Mouse (Mus musculus) heart, embryonic 16.5 days (tissue): Measurements from ENCODE around the gene Etv6. TPM values are rescaled to one million over a fixed set of nuclear protein-coding genes. Genes with fewer than 3 reads are reported as not detected.
A peak's percentile ranks its signal among the peaks of the same experiment; 100 is the strongest.
"Not testable (repeated sequence)": the region's sequence is repeated elsewhere in the genome, so short reads cannot be mapped to it uniquely, and the experiment has no call there.

Experiments used
- ATAC-seq: fragments of 200-750 bp; cut with Nextera tagmentation; replicated peaks from 2 replicates; pipeline ENCODE4 v1.8.0; 2017; ENCODE audit warnings: moderate number of reproducible peaks; ENCODE audit not compliant: insufficient read depth, low FRiP score; ENCODE audit errors: extremely low read depth
- H3K27ac ChIP-seq: fragments of 300-500 bp; sonication (generic); 2 replicates; pipeline ENCODE4 v1.5.1; 2014; ENCODE audit warnings: mild to moderate bottlenecking, low read length, control low read depth, moderate library complexity
- H3K27me3 ChIP-seq: fragments of 300-500 bp; sonication (generic); 2 replicates; pipeline ENCODE4 v1.6.1; 2014; ENCODE audit warnings: low read length, mixed read lengths; ENCODE audit not compliant: control insufficient read depth, insufficient read depth
- H3K36me3 ChIP-seq: fragments of 300-500 bp; sonication (generic); 2 replicates; pipeline ENCODE4 v1.6.1; 2014; ENCODE audit not compliant: control insufficient read depth, insufficient read depth
- H3K4me1 ChIP-seq: fragments of 300-500 bp; sonication (generic); 2 replicates; pipeline ENCODE4 v1.6.1; 2014; ENCODE audit warnings: low read length, mixed read lengths; ENCODE audit not compliant: control insufficient read depth, insufficient read depth
- H3K4me2 ChIP-seq: fragments of 300-500 bp; sonication (generic); 2 replicates; pipeline ENCODE4 v1.6.1; 2014; ENCODE audit warnings: low read depth, mild to moderate bottlenecking, control low read depth, low read length
- H3K4me3 ChIP-seq: fragments of 300-500 bp; sonication (generic); 2 replicates; pipeline ENCODE4 v1.5.1; 2014; ENCODE audit warnings: mild to moderate bottlenecking, control low read depth, low read length
- H3K9ac ChIP-seq: fragments of 300-500 bp; sonication (generic); 2 replicates; pipeline ENCODE4 v1.6.1; 2014; ENCODE audit warnings: low read length, control low read depth
- H3K9me3 ChIP-seq: fragments of 300-500 bp; sonication (generic); replicated peaks from 2 replicates; pipeline ENCODE4 v1.6.1; 2016; ENCODE audit warnings: low read length; ENCODE audit not compliant: control insufficient read depth
- WGBS: fragments of 180-500 bp; shearing (Covaris S2); extraction: QIAGEN DNeasy Blood & Tissue Kit; methylation state at CpG from one replicate; pipeline ENCODE4 v1.1.7; 2014; 5-methylcytosine and 5-hydroxymethylcytosine counted together
- polyA plus RNA-seq: library from polyadenylated mRNA; unstranded; fragments of >200 nt; fragmentation: Nextera tagmentation; extraction: Ambion mirVana; gene quantifications from 2 replicates; pipeline ENCODE4 v1.2.1, GENCODE M21; 2015

Etv6 gene
- 10.5 and 12.3 TPM in 2 replicates for polyA plus RNA-seq

DNA sequence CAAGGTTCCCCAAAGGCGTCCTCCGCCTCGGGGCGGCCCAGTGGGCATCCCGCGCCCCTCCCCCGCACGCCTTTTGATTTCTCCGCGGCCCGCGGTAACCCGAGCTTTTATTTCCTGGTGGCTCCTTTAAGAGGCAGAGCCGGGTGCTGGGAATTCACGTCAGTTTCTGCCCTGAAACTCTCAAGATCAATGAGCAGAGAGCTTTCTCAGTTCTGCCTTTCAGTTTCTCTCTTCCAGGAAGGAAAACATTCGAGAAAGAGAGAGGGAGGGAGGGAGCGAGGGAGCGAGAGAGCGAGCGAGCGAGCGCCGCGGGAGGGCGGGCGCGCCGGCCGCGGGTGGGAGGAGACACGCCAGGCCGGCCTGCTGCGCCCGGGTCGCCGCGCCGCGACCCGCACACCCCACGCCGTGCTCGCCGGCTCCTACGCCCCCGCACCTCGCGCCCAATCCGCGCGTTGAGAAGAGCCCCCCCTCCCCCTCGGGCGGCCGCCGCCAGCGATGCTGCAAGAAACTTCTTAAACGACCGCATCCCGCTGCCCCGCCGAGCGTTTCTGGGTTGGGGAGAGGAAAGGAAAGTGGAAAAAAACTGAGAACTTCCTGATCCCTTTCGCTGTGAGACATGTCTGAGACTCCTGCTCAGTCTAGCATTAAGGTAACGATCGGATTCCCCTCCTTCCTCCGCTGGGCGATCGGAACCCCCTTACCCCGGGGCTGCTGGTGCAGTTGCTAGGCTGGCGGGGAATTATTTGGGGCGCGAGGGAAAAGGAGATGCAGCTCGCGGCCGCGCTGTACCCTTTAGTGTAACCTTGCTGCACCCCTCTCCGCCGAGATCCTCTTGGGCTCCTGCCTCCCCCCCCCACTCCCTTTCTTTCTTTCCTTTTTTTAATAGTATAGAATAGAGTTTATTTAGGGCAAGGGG is at the start of gene Etv6:
Gene Etv6, plus strand, starts transcription at position 211 of the 916 bp plus-strand sequence.
- under 1% methylated on average over 76 of the region's 78 CpGs for WGBS
- Histone ChIP-seq H3K36me3 (no peaks in the 10 kb centered on the region), H3K27me3 (no peaks in the 10 kb centered on the region), H3K4me2 (peak within 1 kb of the TSS; percentile 63), H3K9me3 (no peaks in the 10 kb centered on the region), H3K4me1 (peaks cover 34% of the 10 kb centered on the region), H3K9ac (peak within 1 kb of the TSS; percentile 96), H3K4me3 (peak within 1 kb of the TSS; percentile 77), H3K27ac (peak within 1 kb of the TSS; percentile 100)
- ATAC-seq, result peak; percentile 63

GRCm38 (mm10) chr6:133986161-133986560 is 49.3 kb upstream of the Etv6 start:
- WGBS, result 55% methylated on average over 2 of the region's 2 CpGs
- Histone ChIP-seq H3K27ac (no peak overlapping the region), H3K4me2 (no peak overlapping the region), H3K9me3 (no peaks in the 10 kb centered on the region), H3K4me1 (peaks cover 3% of the 10 kb centered on the region; the same call in 1 of the 2 replicates), H3K9ac (no peak overlapping the region), H3K27me3 (no peaks in the 10 kb centered on the region), H3K36me3 (no peaks in the 10 kb centered on the region), H3K4me3 (no peak overlapping the region)
- no peak for ATAC-seq

DNA sequence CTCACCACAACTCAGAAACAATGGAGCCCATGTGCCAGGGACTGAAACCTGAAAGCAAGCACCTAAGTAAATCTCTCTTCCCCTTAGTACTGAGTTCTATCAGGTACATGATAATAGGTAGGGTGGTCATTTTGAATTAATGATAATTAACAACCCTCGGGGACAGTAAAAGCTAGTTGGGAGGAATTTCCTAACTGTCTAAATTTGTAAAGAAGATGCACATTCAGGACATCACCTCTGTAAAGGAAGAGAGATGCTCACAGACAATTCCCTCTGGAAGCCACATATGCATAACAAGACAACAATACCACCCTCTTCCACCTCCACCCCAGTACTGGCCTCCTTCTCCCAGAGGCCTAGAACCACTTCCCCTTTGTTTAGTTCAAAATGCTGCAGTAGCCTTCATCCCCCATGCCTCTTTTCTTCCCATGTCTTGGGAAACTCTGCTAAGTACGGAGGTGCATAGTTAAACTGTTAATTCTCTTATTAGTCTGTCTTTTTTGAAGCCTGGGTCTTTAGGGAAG is 48.4 kb upstream of the Etv6 start:
- Histone ChIP-seq H3K4me3 (no peak overlapping the region), H3K4me2 (no peak overlapping the region), H3K36me3 (no peaks in the 10 kb centered on the region), H3K4me1 (peaks cover 3% of the 10 kb centered on the region; the same call in 1 of the 2 replicates), H3K9ac (no peak overlapping the region), H3K9me3 (no peaks in the 10 kb centered on the region), H3K27me3 (no peaks in the 10 kb centered on the region), H3K27ac (no peak overlapping the region)
- ATAC-seq, result no peak
- 79% methylated on average over 2 of the region's 2 CpGs for WGBS

DNA sequence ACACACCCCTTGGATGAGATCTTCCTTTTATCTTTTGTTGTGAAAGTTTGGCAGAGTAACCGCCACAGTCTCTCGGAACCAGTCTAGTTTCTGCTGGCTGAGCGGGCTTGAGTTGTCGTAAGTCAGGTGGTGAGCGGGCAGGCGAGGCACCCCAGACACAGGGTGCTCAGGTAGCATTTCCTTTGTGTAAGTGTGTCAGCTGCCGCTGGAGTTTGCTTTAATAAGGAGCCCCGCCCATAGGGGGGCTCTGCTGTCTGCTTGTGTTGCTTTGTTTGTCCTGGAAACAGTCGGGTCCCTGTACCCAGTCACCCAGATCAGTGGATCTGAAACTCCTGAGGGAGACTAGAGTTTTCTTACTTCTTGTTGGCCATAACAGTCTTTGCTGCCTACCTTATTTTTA is 47.5 kb upstream of the Etv6 start:
- Histone ChIP-seq H3K4me2 (no peak overlapping the region), H3K4me1 (peaks cover 3% of the 10 kb centered on the region; the same call in 1 of the 2 replicates), H3K9ac (no peak overlapping the region), H3K9me3 (no peaks in the 10 kb centered on the region), H3K36me3 (no peaks in the 10 kb centered on the region), H3K4me3 (no peak overlapping the region), H3K27me3 (no peaks in the 10 kb centered on the region), H3K27ac (no peak overlapping the region)
- 57% methylated on average over 9 of the region's 9 CpGs for WGBS
- no peak for ATAC-seq

GRCm38 (mm10) chr6:133997461-133997860 is 38.0 kb upstream of the Etv6 start:
- Histone ChIP-seq H3K27ac (no peak overlapping the region), H3K36me3 (no peaks in the 10 kb centered on the region)

DNA sequence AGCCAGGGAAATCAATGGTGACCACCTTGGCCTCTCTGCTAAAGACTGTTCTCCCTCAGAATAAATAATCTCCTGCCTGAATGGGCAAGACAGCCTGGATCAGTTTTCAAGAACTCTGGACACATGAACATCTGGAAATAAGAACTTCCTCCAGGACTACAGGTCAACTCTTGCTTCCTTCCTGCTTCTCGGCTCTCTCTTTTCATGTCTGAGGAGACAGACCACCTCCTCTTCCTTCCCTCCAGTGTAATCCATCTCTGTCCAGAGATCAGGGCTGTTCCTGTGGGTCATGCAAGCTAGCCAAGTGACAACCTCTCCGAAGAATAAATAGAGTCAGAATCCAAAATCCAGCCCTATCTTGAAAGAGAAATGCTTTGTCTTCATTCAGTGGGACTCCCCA is 37.6 kb upstream of the Etv6 start:
- Histone ChIP-seq H3K4me1 (no peaks in the 10 kb centered on the region), H3K4me2 (no peak overlapping the region), H3K9me3 (no peaks in the 10 kb centered on the region), H3K36me3 (no peaks in the 10 kb centered on the region), H3K27me3 (no peaks in the 10 kb centered on the region), H3K9ac (no peak overlapping the region), H3K27ac (no peak overlapping the region), H3K4me3 (no peak overlapping the region)
- WGBS, result 53% methylated on average over 2 of the region's 2 CpGs
- ATAC-seq, result no peak

More at GRCm38 (mm10) chr6:133997461-133997860, 38.0 kb upstream of the Etv6 start:
- Histone ChIP-seq H3K27me3 (no peaks in the 10 kb centered on the region), H3K9me3 (no peaks in the 10 kb centered on the region), H3K4me3 (no peak overlapping the region), H3K4me2 (no peak overlapping the region), H3K4me1 (no peaks in the 10 kb centered on the region), H3K9ac (no peak overlapping the region)
- 81% methylated on average over 2 of the region's 2 CpGs for WGBS
- no peak for ATAC-seq

DNA sequence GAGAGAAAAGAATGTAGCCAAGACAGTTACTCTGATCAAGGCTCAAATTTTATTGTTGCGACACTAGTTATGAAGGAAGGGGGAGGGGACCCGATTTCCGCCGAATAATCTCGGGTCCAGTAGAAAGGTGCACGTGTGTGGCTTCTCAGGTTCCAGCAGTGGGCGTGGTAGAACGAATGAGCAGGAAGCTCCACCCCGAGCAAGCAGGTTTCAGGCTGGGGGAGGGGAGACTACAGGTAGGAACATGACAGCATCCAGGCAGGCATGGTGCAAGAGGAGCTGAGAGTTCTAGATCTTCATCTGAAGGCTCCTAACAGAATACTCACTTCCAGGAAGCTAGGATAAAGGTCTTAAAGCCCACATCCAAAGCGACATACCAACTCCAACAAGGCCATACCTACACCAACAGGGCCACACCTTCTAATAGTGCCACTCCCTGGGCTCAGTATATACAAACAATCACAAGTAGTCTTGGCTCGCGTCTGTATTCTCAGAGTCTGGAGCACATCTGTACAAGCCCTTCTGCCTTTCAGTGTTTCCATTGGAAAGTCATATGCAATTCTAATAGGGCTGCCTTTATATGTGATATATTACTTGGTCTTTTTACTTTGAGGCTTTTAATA is 20.9 kb upstream of the Etv6 start:
- H3K27me3 ChIP-seq, result not testable (repeated sequence)

GRCm38 (mm10) chr6:134018807-134019206 is 16.7 kb upstream of the Etv6 start:
- WGBS, result 91% methylated on average over 1 of the region's 1 CpGs

More for the DNA sequence above, 20.9 kb upstream of the Etv6 start:
- H3K4me2 ChIP-seq, H3K9me3 ChIP-seq, ATAC-seq, H3K4me1 ChIP-seq, H3K27ac ChIP-seq, H3K4me3 ChIP-seq, H3K36me3 ChIP-seq, H3K9ac ChIP-seq: not testable (repeated sequence)
- WGBS, result 59% methylated on average over 4 of the region's 12 CpGs

DNA sequence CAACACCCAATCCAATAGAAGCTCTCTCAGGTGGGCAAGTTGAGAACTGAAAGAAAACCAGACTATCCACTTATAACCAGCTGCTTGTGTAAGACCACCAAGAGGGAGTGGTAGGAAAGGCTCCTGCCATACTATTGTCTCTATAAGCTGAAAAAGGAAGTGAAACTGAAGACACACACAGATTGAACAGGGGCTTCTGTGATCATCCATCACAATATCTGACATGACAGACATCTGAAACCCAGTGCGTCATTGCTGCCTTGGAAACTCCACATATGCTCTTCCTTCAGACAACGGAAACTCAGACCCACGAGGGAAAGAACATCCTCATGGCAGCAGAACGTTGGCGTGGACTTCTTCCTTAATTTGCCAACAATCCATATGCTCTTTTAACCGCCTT is 14.7 kb upstream of the Etv6 start:
- Histone ChIP-seq H3K4me2 (no peak overlapping the region), H3K9ac (no peak overlapping the region), H3K4me3 (no peak overlapping the region), H3K9me3 (no peaks in the 10 kb centered on the region), H3K27me3 (no peaks in the 10 kb centered on the region), H3K4me1 (no peaks in the 10 kb centered on the region), H3K27ac (no peak overlapping the region), H3K36me3 (no peaks in the 10 kb centered on the region)
- no peak for ATAC-seq
- WGBS, result 68% methylated on average over 6 of the region's 6 CpGs

More at GRCm38 (mm10) chr6:134018807-134019206, 16.7 kb upstream of the Etv6 start:
- Histone ChIP-seq H3K27me3 (no peaks in the 10 kb centered on the region), H3K36me3 (no peaks in the 10 kb centered on the region), H3K4me3 (no peak overlapping the region), H3K9ac (no peak overlapping the region), H3K9me3 (no peaks in the 10 kb centered on the region), H3K4me1 (no peaks in the 10 kb centered on the region), H3K4me2 (no peak overlapping the region), H3K27ac (no peak overlapping the region)
- ATAC-seq, result no peak
